Mouse (Mus musculus): ENCODE data around the gene Tsc22d4. TPM values are rescaled to one million over a fixed set of nuclear protein-coding genes. Genes with fewer than 3 reads are reported as not detected.

Tsc22d4 gene
- polyA plus RNA-seq, 1 experiment from 2014 or later = 118 TPM

DNA sequence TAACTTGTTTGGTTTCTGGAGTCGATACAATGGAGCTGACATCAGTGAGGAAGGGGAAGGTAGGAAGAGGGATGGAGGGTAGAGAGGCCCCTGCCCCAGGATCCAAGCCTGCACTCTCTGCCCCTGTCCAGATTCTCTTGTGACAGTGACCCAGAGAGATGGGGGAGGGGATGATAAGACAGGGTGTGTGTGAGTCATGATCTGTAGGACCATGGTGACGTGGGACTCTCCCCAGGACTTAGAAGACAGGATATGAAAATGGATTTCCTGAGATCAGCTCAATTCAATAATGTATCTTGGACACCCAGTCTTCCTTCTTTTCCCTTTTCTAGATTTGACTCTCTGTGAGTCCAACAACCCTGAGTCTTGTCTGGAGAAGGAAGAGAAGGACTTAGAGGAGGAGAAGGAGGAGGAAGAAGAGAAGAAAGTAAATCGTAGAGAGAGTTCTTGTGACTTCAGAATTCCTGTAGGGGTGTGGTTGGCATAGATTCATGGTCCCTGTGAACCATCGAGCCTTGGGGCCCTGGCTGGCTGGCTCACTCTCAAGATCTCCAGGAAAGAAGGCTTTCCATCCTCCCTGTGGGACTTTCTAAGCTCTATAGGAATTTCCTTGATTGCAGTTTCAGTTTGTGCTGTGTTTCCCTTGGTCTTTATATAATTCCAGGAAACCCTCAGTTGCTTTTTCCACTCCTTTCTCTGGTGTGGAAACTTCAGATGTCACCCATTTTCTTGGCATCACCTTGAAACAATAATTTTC, 72.1 kb downstream of the Tsc22d4 start:
- H3K4me3 ChIP-seq (ENCODE audit: low read depth, low read length) = no peak overlapping the region
- no peaks in the 10 kb centered on the region for H3K27me3 ChIP-seq (ENCODE audit: control insufficient read depth, insufficient read depth, low read length)
- no peaks in the 10 kb centered on the region for H3K4me1 ChIP-seq (ENCODE audit: control insufficient read depth, insufficient read depth, low read length)
- no peaks in the 10 kb centered on the region for H3K9me3 ChIP-seq (ENCODE audit: control insufficient read depth, low read depth, low read length)
- H3K36me3 ChIP-seq (ENCODE audit: control insufficient read depth, insufficient read depth, low read length) = no peaks in the 10 kb centered on the region
- ATAC-seq (ENCODE audit: insufficient number of reproducible peaks, insufficient read depth, low FRiP score, low read depth) = no peak
- H3K4me2 ChIP-seq (replicated peaks; ENCODE audit: low read depth, low read length) = no peak overlapping the region
- no peak overlapping the region for H3K27ac ChIP-seq (ENCODE audit: low read length)
- 68% methylated on average over 4 of the region's 4 CpGs for WGBS
- H3K9ac ChIP-seq (replicated peaks; ENCODE audit: low read depth, low read length) = no peak overlapping the region

Other genes with a start within 250 kb of the Tsc22d4 start
- gene Pop7, start 243.2 kb upstream of the Tsc22d4 start, polyA plus RNA-seq (2014; fragmentation: Nextera tagmentation; extraction: Ambion mirVana) = 51.7 and 56.2 TPM in 2 replicates
- gene Gigyf1, start 227.2 kb upstream of the Tsc22d4 start, polyA plus RNA-seq (2014; fragmentation: Nextera tagmentation; extraction: Ambion mirVana) = 16.0 and 16.3 TPM in 2 replicates
- gene Epo, start 212.5 kb upstream of the Tsc22d4 start, polyA plus RNA-seq (2014; fragmentation: Nextera tagmentation; extraction: Ambion mirVana) = 0.38 TPM in 1 of 2 replicates, not detected in the other
- 404 and 443 TPM in 2 replicates for gene Gnb2, start 212.2 kb upstream of the Tsc22d4 start, polyA plus RNA-seq (2014; fragmentation: Nextera tagmentation; extraction: Ambion mirVana)
- gene Actl6b, start 192.2 kb upstream of the Tsc22d4 start, polyA plus RNA-seq (2014; fragmentation: Nextera tagmentation; extraction: Ambion mirVana) = 6.7 and 7.3 TPM in 2 replicates
- gene Tfr2, start 175.9 kb upstream of the Tsc22d4 start, polyA plus RNA-seq (2014; fragmentation: Nextera tagmentation; extraction: Ambion mirVana) = 0.43 and 0.46 TPM in 2 replicates
- gene Mospd3, start 144.7 kb upstream of the Tsc22d4 start, polyA plus RNA-seq (2014; fragmentation: Nextera tagmentation; extraction: Ambion mirVana) = 32.3 and 34.2 TPM in 2 replicates
- gene Pcolce, start 131.9 kb upstream of the Tsc22d4 start, polyA plus RNA-seq (2014; fragmentation: Nextera tagmentation; extraction: Ambion mirVana) = 143 and 145 TPM in 2 replicates
- gene Fbxo24, start 116.7 kb upstream of the Tsc22d4 start, polyA plus RNA-seq (2014; fragmentation: Nextera tagmentation; extraction: Ambion mirVana) = 0.14 and 0.20 TPM in 2 replicates
- 37.1 and 39.2 TPM in 2 replicates for gene Lrch4, start 116.6 kb upstream of the Tsc22d4 start, polyA plus RNA-seq (2014; fragmentation: Nextera tagmentation; extraction: Ambion mirVana)
- gene Gm20605, start 116.6 kb upstream of the Tsc22d4 start, polyA plus RNA-seq (2014; fragmentation: Nextera tagmentation; extraction: Ambion mirVana) = 8.1 and 10.7 TPM in 2 replicates
- 9.8 and 9.9 TPM in 2 replicates for gene Sap25, start 104.4 kb upstream of the Tsc22d4 start, polyA plus RNA-seq (2014; fragmentation: Nextera tagmentation; extraction: Ambion mirVana)
- gene Irs3, start 100.0 kb upstream of the Tsc22d4 start, polyA plus RNA-seq (2014; fragmentation: Nextera tagmentation; extraction: Ambion mirVana) = 0.17 TPM in 1 of 2 replicates, not detected in the other
- 12.9 and 13.2 TPM in 2 replicates for gene Agfg2, start 61.0 kb upstream of the Tsc22d4 start, polyA plus RNA-seq (2014; fragmentation: Nextera tagmentation; extraction: Ambion mirVana)
- 1.0 and 1.4 TPM in 2 replicates for gene Nyap1, start 4.1 kb upstream of the Tsc22d4 start, polyA plus RNA-seq (2014; fragmentation: Nextera tagmentation; extraction: Ambion mirVana)
- 32.7 and 38.1 TPM in 2 replicates for gene Ppp1r35, start 33.1 kb downstream of the Tsc22d4 start, polyA plus RNA-seq (2014; fragmentation: Nextera tagmentation; extraction: Ambion mirVana)
- 13.6 and 17.6 TPM in 2 replicates for gene Mepce, start 41.9 kb downstream of the Tsc22d4 start, polyA plus RNA-seq (2014; fragmentation: Nextera tagmentation; extraction: Ambion mirVana)
- gene Zcwpw1, start 42.1 kb downstream of the Tsc22d4 start, polyA plus RNA-seq (2014; fragmentation: Nextera tagmentation; extraction: Ambion mirVana) = 22.3 and 23.3 TPM in 2 replicates
- 1.4 and 1.9 TPM in 2 replicates for gene Pilra, start 90.6 kb downstream of the Tsc22d4 start, polyA plus RNA-seq (2014; fragmentation: Nextera tagmentation; extraction: Ambion mirVana)
- 0.59 and 0.67 TPM in 2 replicates for gene Pilrb1, start 112.4 kb downstream of the Tsc22d4 start, polyA plus RNA-seq (2014; fragmentation: Nextera tagmentation; extraction: Ambion mirVana)
- gene Pilrb2, start 126.1 kb downstream of the Tsc22d4 start, polyA plus RNA-seq (2014; fragmentation: Nextera tagmentation; extraction: Ambion mirVana) = 0.70 and 1.1 TPM in 2 replicates
- gene Cyp3a13, start 175.9 kb downstream of the Tsc22d4 start, polyA plus RNA-seq (2014; fragmentation: Nextera tagmentation; extraction: Ambion mirVana) = 6.2 TPM in 2 replicates
- 0.39 and 0.55 TPM in 2 replicates for gene Gjc3, start 217.4 kb downstream of the Tsc22d4 start, polyA plus RNA-seq (2014; fragmentation: Nextera tagmentation; extraction: Ambion mirVana)
- not detected in 2 replicates for gene Azgp1, start 235.8 kb downstream of the Tsc22d4 start, polyA plus RNA-seq (2014; fragmentation: Nextera tagmentation; extraction: Ambion mirVana)

All from stomach, embryonic 14.5 days (tissue).